Mouse (Mus musculus) neural tube, embryonic 14.5 days (tissue): ENCODE measurements around the gene Prss53. TPM values are rescaled to one million over a fixed set of nuclear protein-coding genes. Genes with fewer than 3 reads are reported as not detected.

Source experiments
- ATAC-seq: fragments of 200-750 bp; cut with Nextera tagmentation; 2 replicates; pipeline ENCODE4 v1.8.0; 2017; ENCODE audit warnings: low read depth, mild to moderate bottlenecking, moderate TSS enrichment, moderate library complexity
- H3K27ac ChIP-seq: fragments of 300-500 bp; sonication (generic); 2 replicates; pipeline ENCODE4 v1.5.1; 2014; ENCODE audit warnings: low read depth, mild to moderate bottlenecking, control low read depth, low read length, moderate library complexity, mixed read lengths
- H3K27me3 ChIP-seq: fragments of 300-500 bp; sonication (generic); 2 replicates; pipeline ENCODE4 v1.6.1; 2014; ENCODE audit warnings: low read length; ENCODE audit not compliant: control insufficient read depth, insufficient read depth
- H3K36me3 ChIP-seq: fragments of 300-500 bp; sonication (generic); 2 replicates; pipeline ENCODE4 v1.6.1; 2014; ENCODE audit warnings: low read length, mixed read lengths; ENCODE audit not compliant: control insufficient read depth, insufficient read depth
- H3K4me1 ChIP-seq: fragments of 300-500 bp; sonication (generic); 2 replicates; pipeline ENCODE4 v1.6.1; 2014; ENCODE audit warnings: low read length; ENCODE audit not compliant: control insufficient read depth, insufficient read depth
- H3K4me2 ChIP-seq: fragments of 300-500 bp; sonication (generic); 2 replicates; pipeline ENCODE4 v1.6.1; 2014; ENCODE audit warnings: mild to moderate bottlenecking, low read depth, low read length, control low read depth
- H3K4me3 ChIP-seq: fragments of 300-500 bp; sonication (generic); 2 replicates; pipeline ENCODE4 v1.5.1; 2014; ENCODE audit warnings: low read depth, low read length, control low read depth, mixed read lengths
- H3K9ac ChIP-seq: fragments of 300-500 bp; sonication (generic); replicated peaks from 2 replicates; pipeline ENCODE4 v1.6.1; 2014; ENCODE audit warnings: low read depth, mild to moderate bottlenecking, control low read depth, low read length, mixed read lengths
- H3K9me3 ChIP-seq: fragments of 300-500 bp; sonication (generic); 2 replicates; pipeline ENCODE4 v1.6.1; 2016; ENCODE audit warnings: low read length; ENCODE audit not compliant: control insufficient read depth
- whole genome bisulfite sequencing: fragments of 180-500 bp; shearing (Covaris S2); extraction: QIAGEN DNeasy Blood & Tissue Kit; methylation state at CpG from one replicate; pipeline ENCODE4 v1.1.7; 2014; 5-methylcytosine and 5-hydroxymethylcytosine counted together
- polyA plus RNA-seq: library from polyadenylated mRNA; unstranded; fragments of >200 nt; fragmentation: Nextera tagmentation; extraction: Ambion mirVana; gene quantifications from 2 replicates; pipeline ENCODE4 v1.2.1, GENCODE M21; 2014

Prss53 gene
- polyA plus RNA-seq, 1 experiment from 2014 or later: 0.37 TPM

DNA sequence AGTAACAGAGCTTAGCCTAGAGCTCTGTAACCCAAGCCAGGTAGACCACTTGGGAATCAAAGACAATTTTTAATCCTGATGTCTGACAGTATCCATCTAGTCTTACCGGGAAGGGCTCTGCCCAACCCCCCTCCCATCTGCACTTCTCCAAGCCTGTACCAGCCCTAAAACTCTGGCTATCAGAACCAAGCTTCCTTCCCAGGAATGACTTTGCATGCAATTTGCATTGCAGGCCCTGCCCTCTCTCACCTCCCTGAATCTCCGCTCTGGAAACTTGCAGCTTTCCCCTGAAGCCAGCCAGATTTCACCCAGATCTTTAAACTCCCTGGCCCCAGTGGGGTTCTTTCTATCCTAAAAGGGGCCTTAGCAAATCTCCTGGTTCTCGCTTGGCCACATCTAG, 3.0 kb downstream of the Prss53 start:
- no peak for ATAC-seq
- H3K27ac ChIP-seq: no peak overlapping the region
- 87% methylated on average over 3 of the region's 3 CpGs for WGBS
- peaks cover 5% of the 10 kb centered on the region; the same call in 1 of the 2 replicates for H3K4me1 ChIP-seq
- H3K4me3 ChIP-seq: no peak overlapping the region
- no peak overlapping the region for H3K4me2 ChIP-seq
- H3K27me3 ChIP-seq: no peaks in the 10 kb centered on the region
- H3K9ac ChIP-seq: no peak overlapping the region
- peaks cover 61% of the 10 kb centered on the region for H3K36me3 ChIP-seq
- no peaks in the 10 kb centered on the region for H3K9me3 ChIP-seq

DNA sequence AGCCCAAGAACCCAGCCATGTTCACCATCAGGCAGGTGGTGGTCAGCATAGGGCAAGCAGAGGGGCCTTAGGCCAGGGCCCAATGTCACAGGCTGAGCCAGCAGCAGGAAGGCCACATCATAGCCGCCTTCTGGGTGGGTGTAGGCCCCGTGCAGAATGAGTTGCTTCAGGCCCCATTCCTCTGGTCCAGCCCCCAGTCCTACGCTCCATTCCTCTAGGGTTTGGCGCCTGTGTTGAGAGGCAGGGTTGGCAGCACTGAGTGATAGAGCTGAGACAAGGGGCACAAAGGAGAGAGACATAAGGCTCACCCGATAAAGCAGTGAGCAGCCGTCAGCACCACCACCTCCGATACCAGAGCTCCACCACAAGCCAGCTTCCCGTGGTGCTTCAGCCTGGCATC, 3.6 kb downstream of the Prss53 start:
- H3K27me3 ChIP-seq: no peaks in the 10 kb centered on the region
- WGBS: 88% methylated on average over 8 of the region's 8 CpGs
- H3K4me1 ChIP-seq: peaks cover 5% of the 10 kb centered on the region; the same call in 1 of the 2 replicates
- H3K36me3 ChIP-seq: peaks cover 64% of the 10 kb centered on the region
- H3K27ac ChIP-seq: no peak overlapping the region
- no peak overlapping the region for H3K4me3 ChIP-seq
- no peaks in the 10 kb centered on the region for H3K9me3 ChIP-seq
- ATAC-seq: no peak
- no peak overlapping the region for H3K4me2 ChIP-seq
- no peak overlapping the region for H3K9ac ChIP-seq

DNA sequence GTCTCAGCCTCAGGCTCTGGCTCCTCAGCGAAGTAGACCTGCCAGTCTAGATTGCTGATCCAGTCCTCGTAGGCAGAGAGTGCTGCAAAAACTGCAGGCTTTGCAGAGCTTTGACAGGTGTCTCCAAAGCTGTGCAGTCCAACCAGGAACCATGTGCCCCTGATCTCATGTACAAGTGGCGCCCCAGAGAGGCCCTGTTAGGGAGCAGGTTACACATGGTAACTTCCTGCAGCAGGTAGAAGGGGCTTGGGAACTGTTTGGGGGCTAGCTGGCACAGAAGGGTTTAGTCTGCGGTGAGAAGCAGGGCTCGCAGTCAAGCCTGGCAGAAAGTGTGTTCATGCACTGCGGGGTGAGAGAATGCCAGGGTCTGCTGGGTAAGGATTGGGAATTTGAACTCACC, 4.2 kb downstream of the Prss53 start:
- Histone ChIP-seq H3K27me3 (no peaks in the 10 kb centered on the region), H3K4me2 (no peak overlapping the region), H3K9me3 (no peaks in the 10 kb centered on the region), H3K4me1 (peaks cover 5% of the 10 kb centered on the region; the same call in 1 of the 2 replicates), H3K36me3 (peaks cover 69% of the 10 kb centered on the region), H3K9ac (no peak overlapping the region), H3K4me3 (no peak overlapping the region), H3K27ac (no peak overlapping the region)
- WGBS: 92% methylated on average over 6 of the region's 6 CpGs
- ATAC-seq: no peak

DNA sequence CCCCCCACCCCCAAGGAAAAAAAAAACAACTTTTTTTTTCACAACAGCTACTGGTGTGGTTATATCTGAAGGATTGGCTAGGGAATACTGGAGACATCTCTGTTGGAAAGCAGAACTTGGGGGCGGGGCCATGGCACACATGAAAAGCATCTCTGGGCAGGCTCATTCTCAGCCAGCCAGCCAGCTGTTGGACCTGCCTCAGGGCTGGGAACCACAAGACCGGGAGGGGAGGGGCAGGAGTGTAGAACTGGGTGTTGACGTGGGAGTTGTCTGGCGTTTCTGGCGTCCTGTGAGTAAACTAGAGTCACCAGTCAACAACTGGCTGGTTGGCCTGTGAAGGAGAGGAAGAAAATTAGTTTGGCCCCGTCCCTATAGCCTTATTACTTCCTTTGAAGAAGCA, 4.8 kb downstream of the Prss53 start:
- no peak overlapping the region for H3K4me3 ChIP-seq
- ATAC-seq: no peak
- no peaks in the 10 kb centered on the region for H3K27me3 ChIP-seq
- H3K9me3 ChIP-seq: no peaks in the 10 kb centered on the region
- H3K27ac ChIP-seq: no peak overlapping the region
- H3K4me1 ChIP-seq: peaks cover 5% of the 10 kb centered on the region; the same call in 1 of the 2 replicates
- WGBS: 75% methylated on average over 6 of the region's 6 CpGs
- H3K4me2 ChIP-seq: no peak overlapping the region
- H3K9ac ChIP-seq: no peak overlapping the region
- H3K36me3 ChIP-seq: peaks cover 74% of the 10 kb centered on the region

DNA sequence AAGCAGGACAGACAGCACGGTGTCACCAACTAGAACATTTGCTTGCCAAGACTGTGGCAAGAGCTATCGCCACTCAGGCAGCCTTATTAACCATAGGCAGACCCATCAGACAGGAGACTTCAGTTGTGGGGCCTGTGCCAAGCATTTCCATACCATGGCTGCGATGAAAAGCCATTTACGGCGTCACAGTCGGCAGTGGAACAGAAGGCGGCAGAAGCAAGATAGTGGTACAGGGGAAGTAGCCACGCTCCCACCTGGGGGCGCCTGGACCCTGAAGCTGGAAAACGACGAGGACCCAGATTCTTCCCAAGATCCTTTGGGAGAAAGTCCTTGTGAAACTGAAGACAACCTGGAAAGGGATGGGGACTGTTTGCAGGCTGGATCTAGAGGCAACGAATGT, 10.3 kb downstream of the Prss53 start:
- Histone ChIP-seq H3K9me3 (no peaks in the 10 kb centered on the region), H3K27ac (no peak overlapping the region), H3K4me3 (no peak overlapping the region), H3K36me3 (peaks cover 62% of the 10 kb centered on the region), H3K4me2 (no peak overlapping the region), H3K27me3 (no peaks in the 10 kb centered on the region), H3K4me1 (0 out of 2 replicates have a peak, but pooled peaks cover 9% of the 10 kb centered on the region), H3K9ac (no peak overlapping the region)
- no peak for ATAC-seq
- 85% methylated on average over 12 of the region's 12 CpGs for WGBS

DNA sequence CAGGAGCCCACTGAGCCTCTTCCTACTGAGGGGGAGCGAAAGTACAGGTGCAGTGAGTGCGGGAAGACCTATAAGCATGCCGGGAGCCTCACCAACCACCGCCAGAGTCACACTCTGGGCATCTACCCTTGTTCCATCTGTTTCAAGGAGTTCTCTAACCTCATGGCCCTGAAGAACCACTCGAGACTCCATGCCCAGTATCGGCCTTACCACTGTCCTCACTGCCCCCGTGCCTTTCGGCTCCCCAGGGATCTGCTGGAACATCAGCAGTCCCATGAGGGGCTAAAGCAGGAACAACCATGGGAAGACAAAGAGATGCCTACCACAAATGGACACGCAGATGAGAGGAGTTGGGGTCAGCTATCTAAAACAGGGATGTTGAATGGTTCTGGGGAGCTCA, 11.5 kb downstream of the Prss53 start:
- 0 out of 2 replicates have a peak, but pooled peaks cover 2% of the 10 kb centered on the region for H3K27me3 ChIP-seq
- no peak for ATAC-seq
- no peak overlapping the region for H3K4me2 ChIP-seq
- no peak overlapping the region for H3K9ac ChIP-seq
- peaks cover 14% of the 10 kb centered on the region for H3K4me1 ChIP-seq
- no peaks in the 10 kb centered on the region for H3K9me3 ChIP-seq
- no peak overlapping the region for H3K27ac ChIP-seq
- peaks cover 51% of the 10 kb centered on the region for H3K36me3 ChIP-seq
- no peak overlapping the region for H3K4me3 ChIP-seq
- 94% methylated on average over 9 of the region's 9 CpGs for WGBS

DNA sequence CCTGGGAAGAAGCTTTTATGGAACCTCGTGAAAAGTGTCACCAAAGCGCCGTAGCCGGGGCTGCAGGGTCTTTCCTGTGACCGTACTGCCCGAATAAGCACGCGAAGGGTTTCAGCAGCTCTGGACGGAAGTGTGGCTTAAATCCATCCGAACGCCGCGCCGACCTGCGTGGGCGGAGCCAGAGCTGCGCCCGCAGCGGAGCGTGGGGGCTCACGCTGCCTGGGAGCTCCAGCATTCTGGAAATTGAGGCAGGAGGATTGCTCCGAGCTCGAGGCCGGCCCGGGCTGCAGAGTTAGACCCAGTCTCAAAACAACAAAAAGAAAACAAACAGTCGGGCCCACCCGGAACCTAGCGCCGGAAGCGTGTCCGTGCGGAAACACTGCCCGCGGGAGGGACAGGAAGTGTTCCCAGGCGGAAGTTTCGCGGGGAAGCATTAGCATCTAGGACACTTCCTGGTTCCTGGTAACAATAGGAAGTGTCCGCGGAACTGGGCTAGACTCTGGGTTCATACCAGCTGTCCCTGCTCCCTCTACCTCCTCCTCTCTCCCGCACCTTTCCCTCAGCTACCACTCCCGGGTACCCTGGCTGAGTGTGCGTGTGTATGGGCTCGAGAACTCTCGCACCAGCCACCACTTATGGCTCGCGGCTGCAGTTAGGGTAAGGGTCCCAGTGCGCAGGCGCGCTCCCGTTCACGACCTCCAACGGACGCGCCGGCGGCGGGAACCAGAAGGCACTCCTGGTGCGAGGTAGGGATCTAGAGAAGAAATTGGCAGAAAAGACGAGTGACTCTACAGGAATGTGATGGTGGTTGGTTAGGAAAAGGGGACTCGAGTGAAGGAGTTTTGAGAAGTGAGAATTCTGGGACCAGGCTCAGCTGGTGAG, 14.1 kb downstream of the Prss53 start, which contains the start of gene Zfp668:
Zfp668 (minus strand) TSS at position 362 of the 882 bp plus-strand sequence.
- Histone ChIP-seq H3K9ac (peak within 1 kb of the TSS; percentile 97), H3K27me3 (0 out of 2 replicates have a peak, but pooled peaks cover 2% of the 10 kb centered on the region), H3K9me3 (no peaks in the 10 kb centered on the region), H3K4me3 (peak within 1 kb of the TSS; percentile 92), H3K4me2 (peak within 1 kb of the TSS; percentile 74), H3K27ac (peak within 1 kb of the TSS; percentile 99), H3K4me1 (peaks cover 22% of the 10 kb centered on the region), H3K36me3 (peaks cover 28% of the 10 kb centered on the region)
- peak; percentile 62 for ATAC-seq
- under 1% methylated on average over 60 of the region's 60 CpGs for WGBS

DNA sequence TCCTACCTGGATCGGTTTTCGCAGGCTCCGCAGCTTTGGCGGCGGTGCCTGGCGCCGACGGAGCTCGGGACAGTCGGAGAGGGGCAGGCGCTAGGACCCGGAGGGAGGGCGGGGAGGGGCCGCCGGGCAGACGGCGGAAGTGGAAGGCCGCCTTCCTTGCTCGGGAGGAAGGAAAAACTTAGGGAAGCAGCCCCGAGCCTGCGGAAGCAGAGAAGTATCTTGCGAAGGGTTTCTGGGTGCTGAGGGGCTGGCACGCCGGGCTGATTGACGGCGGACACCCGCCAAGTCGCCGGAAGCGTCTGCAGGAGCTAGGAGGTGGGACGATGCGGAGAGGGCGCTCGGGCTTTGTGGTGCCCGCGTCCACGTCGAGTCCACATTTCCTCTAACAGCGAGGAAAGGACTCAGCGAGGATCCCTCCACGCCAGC, 14.7 kb downstream of the Prss53 start, which contains the start of gene Zfp646:
Zfp646 (plus strand) TSS at position 181 of the 426 bp plus-strand sequence.
- H3K4me3 ChIP-seq: peak within 1 kb of the TSS; percentile 92
- H3K4me1 ChIP-seq: peaks cover 22% of the 10 kb centered on the region
- H3K27me3 ChIP-seq: 0 out of 2 replicates have a peak, but pooled peaks cover 2% of the 10 kb centered on the region
- peaks cover 23% of the 10 kb centered on the region for H3K36me3 ChIP-seq
- no peaks in the 10 kb centered on the region for H3K9me3 ChIP-seq
- H3K4me2 ChIP-seq: peak within 1 kb of the TSS; percentile 74
- peak within 1 kb of the TSS; percentile 97 for H3K9ac ChIP-seq
- peak; percentile 90 for ATAC-seq
- peak within 1 kb of the TSS; percentile 99 for H3K27ac ChIP-seq
- WGBS: under 1% methylated on average over 41 of the region's 41 CpGs

DNA sequence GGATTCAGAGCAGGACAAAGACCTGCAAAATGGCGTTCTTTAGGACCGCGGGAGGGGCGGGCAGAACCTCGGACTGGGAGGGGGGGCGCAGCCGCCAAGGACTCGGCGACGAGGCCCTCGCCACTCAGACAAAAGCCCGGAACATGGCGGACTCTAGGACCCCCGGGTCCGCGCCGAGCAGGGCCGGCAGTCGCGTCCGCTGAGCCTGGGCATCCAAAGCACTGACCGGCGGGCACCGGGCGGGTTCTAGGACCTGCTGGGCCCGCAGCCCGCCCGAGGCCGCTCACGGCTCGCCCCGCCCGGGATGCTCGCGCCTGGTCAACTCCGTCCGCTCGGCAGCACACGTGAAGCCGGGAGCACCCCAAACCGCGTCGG, 15.2 kb downstream of the Prss53 start:
- ATAC-seq: peak; percentile 95
- Histone ChIP-seq H3K36me3 (peaks cover 19% of the 10 kb centered on the region), H3K9ac (peak overlapping the region; percentile 97), H3K4me3 (peak overlapping the region; percentile 92), H3K9me3 (no peaks in the 10 kb centered on the region), H3K27ac (peak overlapping the region; percentile 99), H3K27me3 (0 out of 2 replicates have a peak, but pooled peaks cover 2% of the 10 kb centered on the region), H3K4me1 (peaks cover 22% of the 10 kb centered on the region), H3K4me2 (peak overlapping the region; percentile 74; the same call in 1 of the 2 replicates)
- WGBS: under 1% methylated on average over 15 of the region's 43 CpGs
